Mouse (Mus musculus) yolk sac, embryonic 10.5 days (tissue): ENCODE results near the gene Mrpl11.
"Not testable (repeated sequence)": the region's sequence is repeated elsewhere in the genome, so short reads cannot be mapped to it uniquely, and the experiment has no call there.

Experiments
- DNase-seq: peaks from one replicate; pipeline ENCODE4 v3.0.0-alpha.2; 2017; ENCODE audit warnings: low spot score

Gene Mrpl11

DNA sequence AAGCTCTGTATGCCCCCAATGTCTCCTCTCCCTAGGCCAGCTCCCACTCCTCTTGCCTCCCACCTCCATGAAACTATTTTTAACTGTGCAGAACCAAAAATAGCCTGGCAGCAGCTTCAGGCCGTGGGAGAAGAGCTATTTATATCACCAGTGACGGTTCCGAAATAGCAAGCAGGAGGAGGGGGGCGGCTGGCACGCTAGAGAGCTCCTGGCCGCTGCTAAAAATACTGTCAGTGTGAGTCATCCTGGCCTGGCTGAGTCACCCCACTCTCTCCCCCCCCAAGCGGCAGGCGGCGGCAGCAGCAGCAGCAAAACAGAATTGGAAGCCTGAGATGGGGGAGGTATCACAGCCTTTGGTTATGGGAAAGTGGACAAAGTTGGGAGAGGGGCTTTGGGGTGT is 31.0 kb downstream of the Mrpl11 start:
- DNase-seq, result no peak

DNA sequence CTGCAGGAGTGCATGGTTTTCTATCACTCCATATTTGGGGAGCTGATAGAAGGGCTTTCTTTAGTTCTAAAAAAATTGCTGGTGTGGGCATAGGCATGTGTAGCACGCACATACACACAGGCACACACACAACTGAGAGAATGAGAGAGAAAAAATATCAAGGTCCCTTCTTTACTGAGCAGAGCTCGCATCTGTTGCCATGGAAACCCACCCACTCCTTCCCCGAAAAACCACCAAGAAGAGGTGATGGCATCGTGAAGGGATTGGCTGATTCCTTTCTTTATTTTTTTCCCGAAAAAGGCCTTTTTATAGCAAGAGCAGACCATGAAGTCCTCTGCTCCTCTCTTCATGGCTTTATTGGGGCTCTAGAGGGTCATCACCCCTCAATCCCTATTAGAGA is 32.1 kb downstream of the Mrpl11 start:
- DNase-seq, result no peak

DNA sequence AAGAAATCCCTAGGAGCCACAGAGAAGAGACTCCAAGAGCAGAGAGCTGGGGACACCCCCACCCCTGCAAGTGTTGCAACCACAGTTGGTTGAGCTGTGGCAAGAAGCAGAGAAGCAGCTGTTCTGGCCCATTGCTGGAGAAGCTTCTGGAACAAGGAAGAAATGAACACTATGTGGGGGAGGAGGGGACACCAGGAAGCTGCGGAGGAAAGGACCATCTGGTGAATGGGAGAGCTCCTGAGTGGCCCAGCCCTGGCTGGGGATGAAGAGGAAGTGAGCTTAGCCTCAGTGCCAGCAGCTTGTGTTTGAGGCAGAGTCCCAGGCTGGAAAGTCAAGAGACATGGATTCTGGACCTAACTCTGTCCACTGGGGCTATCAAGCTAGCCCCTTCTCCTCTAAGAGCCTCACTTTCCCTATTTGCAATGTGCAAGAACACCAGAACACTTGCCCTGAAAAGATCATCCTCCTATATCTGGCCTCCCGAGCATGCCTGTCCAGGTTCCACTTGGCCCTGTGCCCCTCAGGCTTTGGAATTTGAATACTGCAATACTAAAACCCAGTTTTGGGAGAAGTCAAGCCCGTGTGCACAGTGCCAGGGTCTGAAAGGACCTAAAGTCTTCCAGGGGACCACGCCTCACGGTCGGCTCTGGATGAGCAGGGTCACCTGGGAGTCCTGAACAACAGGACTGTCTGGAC is 37.6 kb downstream of the Mrpl11 start:
- no peak for DNase-seq

DNA sequence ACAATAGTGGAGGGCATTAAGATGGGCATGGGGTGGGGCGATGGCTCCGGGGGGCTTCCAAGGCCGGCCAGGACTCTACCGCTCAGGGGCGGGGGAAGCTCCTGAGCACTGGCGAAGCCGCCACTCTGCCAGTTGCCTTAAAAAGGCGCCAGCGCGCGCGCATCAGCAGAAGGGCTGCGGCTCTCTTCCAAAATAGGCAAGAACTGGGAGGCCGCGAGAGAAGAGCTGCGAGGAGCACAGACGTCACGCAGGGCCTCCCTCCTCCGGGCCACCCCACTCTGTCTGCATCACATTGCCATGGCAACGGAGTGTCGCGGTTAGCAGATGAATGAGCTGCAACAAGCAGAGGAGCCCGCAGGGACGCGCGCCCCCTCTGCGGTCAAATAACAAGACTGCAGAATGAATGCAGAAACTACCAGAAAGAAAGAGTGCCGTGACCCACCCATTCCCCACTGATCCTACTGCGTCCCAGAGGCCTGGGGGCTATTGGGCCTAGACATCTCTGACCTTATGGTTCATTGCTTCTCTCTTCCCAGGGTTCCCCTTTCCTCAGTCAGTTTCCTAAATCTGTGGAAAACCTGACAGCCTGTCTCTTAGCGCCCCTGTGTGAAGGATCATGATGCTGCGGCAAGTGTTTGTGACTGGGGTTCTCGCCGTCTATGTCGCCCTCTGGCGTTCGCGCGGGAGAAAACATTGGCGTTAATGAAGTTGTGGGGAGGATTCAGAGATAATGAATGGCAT is 39.9 kb downstream of the Mrpl11 start:
- DNase-seq, result peak; percentile 64

DNA sequence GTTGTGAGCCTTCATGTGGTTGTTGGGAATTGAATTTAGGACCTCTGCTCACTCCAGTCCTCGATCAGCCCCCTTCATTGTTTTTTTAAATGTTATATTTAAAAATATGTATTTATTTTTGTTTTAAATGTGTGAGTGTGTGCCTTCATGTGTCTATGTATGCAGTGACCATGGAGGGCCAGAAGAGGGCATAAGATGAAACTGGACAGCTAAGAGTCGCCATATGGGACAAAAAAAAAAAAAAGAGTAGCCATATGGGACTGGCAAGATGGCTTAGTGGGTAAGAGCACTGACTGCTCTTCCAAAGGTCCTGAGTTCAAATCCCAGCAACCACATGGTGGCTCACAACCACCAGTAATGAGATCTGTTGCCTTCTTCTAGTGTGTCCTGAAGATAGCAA is 41.7 kb downstream of the Mrpl11 start:
- DNase-seq, result not testable (repeated sequence)

DNA sequence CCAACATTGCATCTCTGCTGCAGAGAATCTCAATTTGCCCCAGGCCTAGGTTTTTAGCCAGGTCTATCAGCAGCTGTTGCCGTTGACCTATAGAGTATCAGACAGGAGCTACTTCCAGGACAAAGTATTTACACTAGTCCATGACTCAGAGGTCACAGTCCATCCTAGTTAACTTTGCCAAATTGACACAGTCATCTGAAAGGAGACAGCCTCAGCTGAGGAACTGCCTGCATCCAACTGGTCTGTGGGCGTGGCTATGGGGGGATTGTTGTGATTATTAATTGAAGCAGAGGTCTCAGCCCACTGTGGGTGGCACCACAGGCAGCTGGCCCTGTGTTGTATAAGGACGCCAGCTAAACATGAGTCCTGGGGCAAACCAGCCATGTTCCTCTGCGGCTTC is 43.0 kb downstream of the Mrpl11 start:
- peak; percentile 66 for DNase-seq

DNA sequence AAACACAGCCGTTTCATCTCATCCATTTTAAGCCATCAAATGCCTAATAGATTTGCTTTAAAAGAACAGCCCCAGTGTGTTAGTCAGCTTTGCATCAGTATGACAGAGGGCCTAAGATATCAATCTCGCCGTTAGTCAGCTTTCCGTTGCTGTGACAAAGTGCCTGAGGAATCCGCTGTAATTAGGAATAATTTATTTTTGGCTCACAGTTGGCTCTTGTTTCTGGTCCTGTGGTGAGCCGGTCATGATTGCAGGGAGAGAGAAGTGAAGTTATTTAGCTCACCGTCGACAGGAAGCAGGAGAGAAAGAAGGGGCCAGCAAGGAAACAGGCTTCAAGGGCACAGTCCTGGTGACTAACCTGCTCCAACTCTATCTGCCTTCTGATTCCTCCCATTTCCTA is 51.2 kb downstream of the Mrpl11 start:
- no peak for DNase-seq

DNA sequence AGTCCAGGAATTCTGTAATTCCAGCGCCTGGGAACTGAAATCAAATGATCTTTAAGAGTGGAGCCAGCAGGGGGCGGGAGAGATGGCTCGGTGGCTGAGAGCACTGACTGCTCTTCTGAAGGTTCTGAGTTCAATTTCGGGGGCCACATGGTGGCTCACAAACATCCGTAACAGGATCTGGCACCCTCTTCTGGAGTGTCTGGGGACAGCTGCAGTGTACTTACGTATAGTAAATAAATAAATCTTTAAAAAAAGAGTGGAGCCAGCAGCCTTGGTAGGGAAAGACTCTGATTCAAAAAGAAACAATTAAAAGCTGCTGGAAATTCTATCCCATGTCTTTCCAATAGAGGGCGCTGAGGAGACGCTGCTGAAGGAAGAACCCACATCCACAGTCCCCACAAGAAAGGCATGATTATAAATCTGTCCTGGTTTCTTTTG is 53.0 kb downstream of the Mrpl11 start:
- DNase-seq, result peak; percentile 15

DNA sequence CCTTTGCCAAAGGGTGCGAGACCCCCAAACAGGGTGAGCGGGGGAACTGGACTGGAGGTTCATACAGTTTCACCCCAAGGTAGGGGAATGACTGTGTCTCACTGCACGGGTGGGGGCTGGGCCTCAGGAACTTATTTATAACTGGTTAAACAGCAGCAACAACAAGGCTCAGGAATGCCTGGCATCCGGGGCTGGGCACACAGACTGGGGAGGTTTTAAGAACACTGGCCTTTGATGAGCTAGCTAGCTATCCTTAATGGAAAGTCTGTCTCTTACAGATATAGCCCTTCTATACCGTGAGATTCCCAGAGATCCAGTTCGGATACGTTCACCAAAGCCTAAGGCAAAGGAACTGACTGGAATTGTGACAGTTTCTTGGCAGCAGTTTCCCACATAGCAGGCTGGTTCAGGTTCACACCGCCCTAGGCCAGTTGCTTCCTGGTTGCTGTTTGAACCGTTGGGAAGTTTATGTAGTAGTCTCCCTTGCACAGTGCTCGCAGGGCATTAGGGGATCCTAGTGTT is 54.3 kb downstream of the Mrpl11 start:
- peak; percentile 50 for DNase-seq
